Mouse (Mus musculus) midbrain, postnatal 0 days (tissue): ENCODE measurements around the gene Padi1. TPM values are rescaled to one million over a fixed set of nuclear protein-coding genes. Genes with fewer than 3 reads are reported as not detected.
A peak's percentile ranks its signal among the peaks of the same experiment; 100 is the strongest.

ENCODE experiments used
- ATAC-seq: fragments of 200-750 bp; cut with Nextera tagmentation; 2 replicates; pipeline ENCODE4 v1.8.0; 2017; ENCODE audit warnings: moderate number of reproducible peaks, mild to moderate bottlenecking, moderate TSS enrichment, moderate library complexity; ENCODE audit not compliant: low FRiP score
- DNase-seq: peaks from one replicate; pipeline ENCODE4 v3.0.0-alpha.2; 2015; ENCODE audit warnings: low spot score
- H3K27ac ChIP-seq: fragments of 300-500 bp; sonication (generic); 2 replicates; pipeline ENCODE4 v1.5.1; 2014; ENCODE audit warnings: low read depth, mild to moderate bottlenecking, low read length, mixed read lengths
- H3K27me3 ChIP-seq: fragments of 300-500 bp; sonication (generic); 2 replicates; pipeline ENCODE4 v1.6.1; 2014; ENCODE audit warnings: low read length, control low read depth, mixed read lengths; ENCODE audit not compliant: insufficient read depth
- H3K36me3 ChIP-seq: fragments of 300-500 bp; sonication (generic); 2 replicates; pipeline ENCODE4 v1.6.1; 2014; ENCODE audit warnings: low read length, control low read depth, mixed read lengths; ENCODE audit not compliant: insufficient read depth
- H3K4me1 ChIP-seq: fragments of 300-500 bp; sonication (generic); 2 replicates; pipeline ENCODE4 v1.6.1; 2014; ENCODE audit warnings: mild to moderate bottlenecking, control low read depth, antibody characterized with exemption, low read length, mixed read lengths; ENCODE audit not compliant: insufficient read depth
- H3K4me2 ChIP-seq: fragments of 300-500 bp; sonication (generic); 2 replicates; pipeline ENCODE4 v1.6.1; 2014; ENCODE audit warnings: low read depth, mild to moderate bottlenecking, low read length, mixed read lengths; ENCODE audit not compliant: poor library complexity, severe bottlenecking
- H3K4me3 ChIP-seq: fragments of 300-500 bp; sonication (generic); 2 replicates; pipeline ENCODE4 v1.5.1; 2014; ENCODE audit warnings: low read depth, mild to moderate bottlenecking, low read length, moderate library complexity
- H3K9ac ChIP-seq: fragments of 300-500 bp; sonication (generic); replicated peaks from 2 replicates; pipeline ENCODE4 v1.6.1; 2014; ENCODE audit warnings: mild to moderate bottlenecking, low read length, moderate library complexity, mixed read lengths; ENCODE audit not compliant: poor library complexity, severe bottlenecking
- H3K9me3 ChIP-seq: fragments of 300-500 bp; sonication (generic); 2 replicates; pipeline ENCODE4 v1.6.1; 2016; ENCODE audit warnings: low read length, control low read depth
- CTCF ChIP-seq: IDR thresholded peaks from 2 replicates; pipeline ENCODE4 v1.5.1; 2016; ENCODE audit warnings: antibody characterized with exemption, mild to moderate bottlenecking
- WGBS: fragments of 180-500 bp; shearing (Covaris S2); extraction: QIAGEN DNeasy Blood & Tissue Kit; methylation state at CpG from one replicate; pipeline ENCODE4 v1.1.7; 2014; 5-methylcytosine and 5-hydroxymethylcytosine counted together
- polyA plus RNA-seq: library from polyadenylated mRNA; unstranded; fragments of >200 nt; fragmentation: Nextera tagmentation; extraction: Ambion mirVana; gene quantifications from 2 replicates; pipeline ENCODE4 v1.2.1, GENCODE M21; 2015
- total RNA-seq: library from RNA; depleted of rRNA; stranded (reverse); fragments of >200 nt; gene quantifications from 2 replicates; pipeline ENCODE4 v1.2.3, GENCODE M21; 2014

Gene Padi1
- total and polyA plus RNA-seq, 2 experiments from 2014 or later = 0.16 TPM; not detected in 1

GRCm38 (mm10) chr4:140836208-140836866, 9.2 kb downstream of the Padi1 start:
- ATAC-seq (no peak), DNase-seq (peak; percentile 64)
- Histone ChIP-seq H3K27me3 (no peaks in the 10 kb centered on the region), H3K9ac (no peak overlapping the region), H3K27ac (no peak overlapping the region), H3K4me3 (no peak overlapping the region), H3K4me1 (peaks cover 6% of the 10 kb centered on the region; the same call in 1 of the 2 replicates), H3K4me2 (no peak overlapping the region), H3K9me3 (no peaks in the 10 kb centered on the region), H3K36me3 (no peaks in the 10 kb centered on the region)
- no peak for TF ChIP-seq CTCF
- 50% methylated on average over 11 of the region's 11 CpGs for WGBS

DNA sequence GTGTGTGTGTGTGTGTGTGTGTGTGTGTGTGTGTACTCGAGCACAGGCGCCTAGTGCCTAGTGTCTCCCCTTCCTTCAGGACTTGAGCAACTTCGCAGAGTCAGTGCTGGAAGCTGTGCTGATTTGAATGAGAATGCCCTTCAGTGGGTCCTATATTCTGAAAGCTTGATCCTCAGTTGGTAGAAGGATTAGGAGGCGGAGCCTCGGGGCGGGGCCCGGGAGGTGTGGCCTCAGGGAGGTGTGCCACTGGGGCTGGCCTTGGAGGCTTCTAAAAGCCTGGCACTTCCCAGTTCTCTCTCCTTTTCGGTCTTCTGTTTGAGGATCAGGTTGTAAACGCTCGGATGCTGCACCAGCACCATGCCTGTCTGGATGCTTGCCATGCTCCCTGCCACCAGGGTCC, 9.9 kb downstream of the Padi1 start:
- WGBS = 9% methylated on average over 10 of the region's 10 CpGs
- H3K4me2 ChIP-seq = peak overlapping the region; percentile 6; the same call in 1 of the 2 replicates

DNA sequence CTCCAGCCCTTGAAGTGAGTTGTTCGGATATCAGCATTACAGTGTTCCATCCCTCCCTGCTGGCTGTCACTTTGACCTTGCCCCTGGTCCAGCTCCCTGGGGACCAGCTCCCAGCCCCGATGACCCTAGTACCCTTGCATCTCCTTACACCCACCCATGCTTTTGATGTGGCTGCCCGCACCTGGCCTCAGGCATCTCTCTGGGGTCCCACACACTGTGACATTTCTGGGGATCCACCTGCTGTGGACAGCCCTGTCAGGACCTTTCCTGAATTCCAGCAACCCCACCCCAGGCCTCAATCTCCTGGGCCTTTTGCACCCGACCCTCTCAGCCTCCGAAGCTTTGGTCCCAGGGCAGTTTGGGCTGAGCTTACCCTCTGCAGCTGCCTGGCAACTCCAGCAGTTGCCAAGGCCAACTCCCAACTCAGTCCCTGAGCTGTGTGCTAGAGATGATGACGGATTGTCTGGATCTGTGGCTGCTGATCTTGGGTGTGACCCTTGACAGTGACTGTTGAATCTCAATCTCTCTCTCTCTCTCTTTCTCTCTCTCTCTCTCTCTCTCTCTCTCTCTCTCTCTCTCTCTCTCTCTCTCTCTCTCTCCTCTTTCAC, 11.1 kb downstream of the Padi1 start:
- Histone ChIP-seq H3K9me3 (no peaks in the 10 kb centered on the region), H3K4me3 (no peak overlapping the region), H3K4me2 (no peak overlapping the region), H3K9ac (no peak overlapping the region), H3K27me3 (no peaks in the 10 kb centered on the region), H3K27ac (no peak overlapping the region), H3K36me3 (no peaks in the 10 kb centered on the region), H3K4me1 (peaks cover 6% of the 10 kb centered on the region; the same call in 1 of the 2 replicates)
- ATAC-seq (no peak), DNase-seq (no peak)
- 66% methylated on average over 6 of the region's 6 CpGs for WGBS
- no peak for TF ChIP-seq CTCF

More for the DNA sequence above, 9.9 kb downstream of the Padi1 start:
- Histone ChIP-seq H3K4me3 (no peak overlapping the region), H3K4me1 (peaks cover 6% of the 10 kb centered on the region; the same call in 1 of the 2 replicates), H3K36me3 (no peaks in the 10 kb centered on the region), H3K27ac (no peak overlapping the region), H3K27me3 (no peaks in the 10 kb centered on the region), H3K9ac (no peak overlapping the region), H3K9me3 (no peaks in the 10 kb centered on the region)
- TF ChIP-seq CTCF = no peak
- DNase-seq = peak; percentile 49
- peak; percentile 24; the same call in 1 of the 2 replicates for ATAC-seq

DNA sequence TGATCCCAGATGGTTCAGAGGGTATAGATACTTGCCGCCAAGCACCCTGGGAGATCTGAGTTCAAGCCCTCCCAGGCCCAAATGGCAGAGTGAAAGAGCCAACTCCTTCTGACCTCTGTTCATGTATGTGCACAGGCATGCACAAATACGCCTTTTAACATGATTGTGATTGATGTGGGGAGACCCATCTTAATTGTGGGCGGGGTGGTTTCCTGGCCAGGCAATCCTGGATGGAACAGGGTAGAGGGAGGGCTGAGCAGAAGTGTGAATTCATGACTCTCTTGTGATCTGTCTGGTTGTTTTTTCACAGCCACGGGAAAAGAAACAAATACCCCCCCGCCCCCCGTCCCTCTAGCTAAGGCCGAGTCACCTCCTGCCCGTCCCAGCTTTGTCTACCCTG, 12.8 kb downstream of the Padi1 start:
- Histone ChIP-seq H3K9ac (no peak overlapping the region), H3K4me2 (no peak overlapping the region), H3K36me3 (no peaks in the 10 kb centered on the region), H3K9me3 (no peaks in the 10 kb centered on the region), H3K4me3 (no peak overlapping the region), H3K27ac (no peak overlapping the region), H3K4me1 (peaks cover 3% of the 10 kb centered on the region; the same call in 1 of the 2 replicates), H3K27me3 (no peaks in the 10 kb centered on the region)
- ATAC-seq = no peak
- TF ChIP-seq CTCF = no peak
- WGBS = 44% methylated on average over 8 of the region's 8 CpGs
- no peak for DNase-seq

- Histone ChIP-seq H3K27ac (no peak overlapping the region), H3K4me3 (no peak overlapping the region), H3K27me3 (no peaks in the 10 kb centered on the region), H3K4me2 (no peak overlapping the region), H3K9me3 (no peaks in the 10 kb centered on the region), H3K9ac (no peak overlapping the region), H3K4me1 (peaks cover 3% of the 10 kb centered on the region; the same call in 1 of the 2 replicates), H3K36me3 (no peaks in the 10 kb centered on the region)
- TF ChIP-seq CTCF = no peak
- 93% methylated on average over 4 of the region's 4 CpGs for WGBS
- ATAC-seq (no peak), DNase-seq (no peak)
Observed at GRCm38 (mm10) chr4:140831808-140832207, 13.8 kb downstream of the Padi1 start.

DNA sequence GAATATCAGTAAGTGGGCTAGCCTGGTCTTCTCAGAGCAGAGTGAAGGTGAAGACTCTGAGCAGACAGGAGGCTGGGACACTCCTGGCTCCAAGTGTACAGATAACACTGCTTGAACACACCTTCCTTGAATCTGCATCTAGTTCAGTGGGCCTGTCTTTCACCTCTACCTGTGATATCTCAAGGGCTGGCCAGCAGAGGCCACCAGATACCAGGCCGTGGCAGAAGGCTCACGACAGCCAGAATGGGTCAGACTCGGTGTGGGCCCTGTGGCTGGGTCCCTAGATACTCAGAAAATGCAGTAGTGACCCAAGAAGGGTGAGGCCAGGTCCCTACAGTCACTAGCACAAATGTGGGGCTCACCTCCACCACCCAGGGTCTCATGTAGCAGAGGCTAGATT, 18.3 kb downstream of the Padi1 start:
- TF ChIP-seq CTCF = peak; percentile 27
- H3K36me3 ChIP-seq = no peaks in the 10 kb centered on the region
- H3K27me3 ChIP-seq = no peaks in the 10 kb centered on the region
- H3K9me3 ChIP-seq = peaks cover 10% of the 10 kb centered on the region; the same call in 1 of the 2 replicates
- ATAC-seq (no peak), DNase-seq (no peak)
- H3K9ac ChIP-seq = no peak overlapping the region
- WGBS = 61% methylated on average over 3 of the region's 3 CpGs
- no peak overlapping the region for H3K4me3 ChIP-seq
- no peak overlapping the region for H3K4me2 ChIP-seq
- no peak overlapping the region for H3K27ac ChIP-seq
- H3K4me1 ChIP-seq = no peaks in the 10 kb centered on the region
